Mouse (Mus musculus): ENCODE measurements around the gene Rarb. TPM values are rescaled to one million over a fixed set of nuclear protein-coding genes. Genes with fewer than 3 reads are reported as not detected.

The Rarb gene
- polyA plus RNA-seq (2015; fragmentation: Nextera tagmentation; extraction: Ambion mirVana): 5.1 and 5.3 TPM in 2 replicates

GRCm38 (mm10) chr14:16818602-16819250, at the start of gene Rarb:
Gene Rarb, minus strand, starts transcription at chr14:16819156.
- peaks cover 19% of the 10 kb centered on the region for H3K4me1 ChIP-seq (replicated peaks)
- H3K27me3 ChIP-seq: no peaks in the 10 kb centered on the region
- no peak within 1 kb of the TSS for H3K9ac ChIP-seq (replicated peaks)
- 95% methylated on average over 4 of the region's 4 CpGs for WGBS
- no peaks in the 10 kb centered on the region for H3K9me3 ChIP-seq
- H3K4me3 ChIP-seq (replicated peaks): no peak within 1 kb of the TSS
- H3K27ac ChIP-seq: no peak within 1 kb of the TSS
- ATAC-seq: no peak
- H3K36me3 ChIP-seq: no peaks in the 10 kb centered on the region
- H3K4me2 ChIP-seq (replicated peaks): no peak within 1 kb of the TSS

- H3K27me3 ChIP-seq: no peaks in the 10 kb centered on the region
- 0 out of 2 replicates have a peak, but pooled peaks cover 5% of the 10 kb centered on the region for H3K4me1 ChIP-seq (replicated peaks)
- H3K27ac ChIP-seq: no peak overlapping the region
- no peaks in the 10 kb centered on the region for H3K36me3 ChIP-seq
- H3K4me3 ChIP-seq (replicated peaks): no peak overlapping the region
- no peak for ATAC-seq
- 63% methylated on average over 3 of the region's 3 CpGs for WGBS
- no peak overlapping the region for H3K9ac ChIP-seq (replicated peaks)
- H3K9me3 ChIP-seq: no peaks in the 10 kb centered on the region
- no peak overlapping the region for H3K4me2 ChIP-seq (replicated peaks)
Observed at GRCm38 (mm10) chr14:16842036-16842435, 23.1 kb upstream of the Rarb start.

GRCm38 (mm10) chr14:16841597-16841989, 22.6 kb upstream of the Rarb start:
- no peaks in the 10 kb centered on the region for H3K27me3 ChIP-seq
- H3K4me3 ChIP-seq (replicated peaks): no peak overlapping the region
- WGBS: 62% methylated on average over 6 of the region's 6 CpGs
- H3K27ac ChIP-seq: no peak overlapping the region
- 0 out of 2 replicates have a peak, but pooled peaks cover 5% of the 10 kb centered on the region for H3K4me1 ChIP-seq (replicated peaks)
- no peak overlapping the region for H3K9ac ChIP-seq (replicated peaks)
- H3K4me2 ChIP-seq (replicated peaks): no peak overlapping the region
- ATAC-seq: peak; percentile 55; the same call in 1 of the 2 replicates
- H3K9me3 ChIP-seq: no peaks in the 10 kb centered on the region
- H3K36me3 ChIP-seq: no peaks in the 10 kb centered on the region

GRCm38 (mm10) chr14:16840951-16841596, 22.1 kb upstream of the Rarb start:
- no peak for ATAC-seq
- no peaks in the 10 kb centered on the region for H3K27me3 ChIP-seq
- no peak overlapping the region for H3K4me3 ChIP-seq (replicated peaks)
- no peak overlapping the region for H3K27ac ChIP-seq
- WGBS: 66% methylated on average over 8 of the region's 8 CpGs
- no peaks in the 10 kb centered on the region for H3K36me3 ChIP-seq
- H3K9ac ChIP-seq (replicated peaks): no peak overlapping the region
- no peaks in the 10 kb centered on the region for H3K9me3 ChIP-seq
- H3K4me2 ChIP-seq (replicated peaks): no peak overlapping the region
- H3K4me1 ChIP-seq (replicated peaks): 0 out of 2 replicates have a peak, but pooled peaks cover 5% of the 10 kb centered on the region

GRCm38 (mm10) chr14:16840135-16840534, 21.2 kb upstream of the Rarb start:
- no peak for ATAC-seq
- Histone ChIP-seq H3K9me3 (no peaks in the 10 kb centered on the region), H3K27me3 (no peaks in the 10 kb centered on the region), H3K36me3 (no peaks in the 10 kb centered on the region), H3K4me1 (replicated peaks) (0 out of 2 replicates have a peak, but pooled peaks cover 5% of the 10 kb centered on the region), H3K4me2 (replicated peaks) (no peak overlapping the region), H3K27ac (no peak overlapping the region), H3K9ac (replicated peaks) (no peak overlapping the region), H3K4me3 (replicated peaks) (no peak overlapping the region)
- WGBS: 98% methylated on average over 2 of the region's 2 CpGs

GRCm38 (mm10) chr14:16815096-16815741, 3.7 kb downstream of the Rarb start:
- 71% methylated on average over 1 of the region's 1 CpGs for WGBS
- H3K4me2 ChIP-seq (replicated peaks): no peak overlapping the region
- H3K9me3 ChIP-seq: no peaks in the 10 kb centered on the region
- H3K4me3 ChIP-seq (replicated peaks): no peak overlapping the region
- H3K27me3 ChIP-seq: no peaks in the 10 kb centered on the region
- no peaks in the 10 kb centered on the region for H3K36me3 ChIP-seq
- no peak overlapping the region for H3K27ac ChIP-seq
- H3K9ac ChIP-seq (replicated peaks): no peak overlapping the region
- H3K4me1 ChIP-seq (replicated peaks): no peaks in the 10 kb centered on the region
- peak; percentile 81; the same call in 1 of the 2 replicates for ATAC-seq

GRCm38 (mm10) chr14:16806155-16806554, 12.8 kb downstream of the Rarb start:
- WGBS: 84% methylated on average over 3 of the region's 3 CpGs
- Histone ChIP-seq H3K36me3 (no peaks in the 10 kb centered on the region), H3K4me1 (replicated peaks) (no peaks in the 10 kb centered on the region), H3K9me3 (no peaks in the 10 kb centered on the region), H3K9ac (replicated peaks) (no peak overlapping the region), H3K4me3 (replicated peaks) (no peak overlapping the region), H3K27me3 (no peaks in the 10 kb centered on the region), H3K27ac (no peak overlapping the region), H3K4me2 (replicated peaks) (no peak overlapping the region)
- ATAC-seq: no peak

GRCm38 (mm10) chr14:16790161-16790560, 28.8 kb downstream of the Rarb start:
- WGBS: 64% methylated on average over 1 of the region's 1 CpGs
- no peaks in the 10 kb centered on the region for H3K27me3 ChIP-seq

GRCm38 (mm10) chr14:16781942-16782541, 36.9 kb downstream of the Rarb start:
- Histone ChIP-seq H3K4me2 (replicated peaks) (no peak overlapping the region), H3K9me3 (no peaks in the 10 kb centered on the region), H3K4me1 (replicated peaks) (no peaks in the 10 kb centered on the region), H3K27ac (no peak overlapping the region), H3K27me3 (no peaks in the 10 kb centered on the region), H3K9ac (replicated peaks) (no peak overlapping the region), H3K4me3 (replicated peaks) (no peak overlapping the region), H3K36me3 (no peaks in the 10 kb centered on the region)
- no peak for ATAC-seq
- WGBS: 91% methylated on average over 5 of the region's 5 CpGs

More at GRCm38 (mm10) chr14:16790161-16790560, 28.8 kb downstream of the Rarb start:
- H3K9ac ChIP-seq (replicated peaks): no peak overlapping the region
- no peaks in the 10 kb centered on the region for H3K36me3 ChIP-seq
- H3K4me1 ChIP-seq (replicated peaks): no peaks in the 10 kb centered on the region
- H3K4me3 ChIP-seq (replicated peaks): no peak overlapping the region
- no peak for ATAC-seq
- H3K4me2 ChIP-seq (replicated peaks): no peak overlapping the region
- no peak overlapping the region for H3K27ac ChIP-seq
- H3K9me3 ChIP-seq: no peaks in the 10 kb centered on the region

GRCm38 (mm10) chr14:16776723-16777381, 42.1 kb downstream of the Rarb start:
- 92% methylated on average over 2 of the region's 2 CpGs for WGBS
- H3K27me3 ChIP-seq: no peaks in the 10 kb centered on the region
- ATAC-seq: no peak

GRCm38 (mm10) chr14:16772927-16773326, 46.0 kb downstream of the Rarb start:
- Histone ChIP-seq H3K36me3 (no peaks in the 10 kb centered on the region), H3K9ac (replicated peaks) (no peak overlapping the region), H3K27ac (no peak overlapping the region), H3K4me1 (replicated peaks) (no peaks in the 10 kb centered on the region), H3K27me3 (no peaks in the 10 kb centered on the region), H3K9me3 (no peaks in the 10 kb centered on the region), H3K4me2 (replicated peaks) (no peak overlapping the region), H3K4me3 (replicated peaks) (no peak overlapping the region)
- WGBS: 66% methylated on average over 3 of the region's 3 CpGs
- ATAC-seq: no peak

More at GRCm38 (mm10) chr14:16776723-16777381, 42.1 kb downstream of the Rarb start:
- Histone ChIP-seq H3K9ac (replicated peaks) (no peak overlapping the region), H3K27ac (no peak overlapping the region), H3K4me1 (replicated peaks) (no peaks in the 10 kb centered on the region), H3K4me3 (replicated peaks) (no peak overlapping the region), H3K4me2 (replicated peaks) (no peak overlapping the region), H3K9me3 (no peaks in the 10 kb centered on the region), H3K36me3 (no peaks in the 10 kb centered on the region)
